Mouse (Mus musculus): ENCODE measurements around the gene Gbp10. TPM values are rescaled to one million over a fixed set of nuclear protein-coding genes. Genes with fewer than 3 reads are reported as not detected.
"Not testable (repeated sequence)": the region's sequence is repeated elsewhere in the genome, so short reads cannot be mapped to it uniquely, and the experiment has no call there.

The Gbp10 gene
- total and polyA plus RNA-seq, 2 experiments from 2014 or later, result not detected

- not testable (repeated sequence) for H3K27me3 ChIP-seq (ENCODE audit: control insufficient read depth, insufficient read depth, low read length); H3K4me2 ChIP-seq (ENCODE audit: low read depth, low read length); H3K36me3 ChIP-seq (replicated peaks; ENCODE audit: control insufficient read depth, insufficient read depth, low read length); H3K9me3 ChIP-seq (replicated peaks; ENCODE audit: control insufficient read depth, low read length); H3K4me3 ChIP-seq (ENCODE audit: low read depth, low read length); H3K4me1 ChIP-seq (ENCODE audit: control insufficient read depth, insufficient read depth); DNase-seq (ENCODE audit: low spot score); ATAC-seq (ENCODE audit: insufficient read depth, low read depth); H3K9ac ChIP-seq (replicated peaks; ENCODE audit: low read depth, low read length); H3K27ac ChIP-seq (ENCODE audit: low read depth)
- 94% methylated on average over 1 of the region's 1 CpGs for WGBS
Measured at GRCm38 (mm10) chr5:105199149-105199548, 40.2 kb downstream of the Gbp10 start.

- not testable (repeated sequence) for H3K9ac ChIP-seq (replicated peaks; ENCODE audit: low read depth, low read length); ATAC-seq (ENCODE audit: insufficient read depth, low read depth); H3K27me3 ChIP-seq (ENCODE audit: control insufficient read depth, insufficient read depth, low read length); H3K4me3 ChIP-seq (ENCODE audit: low read depth, low read length); H3K27ac ChIP-seq (ENCODE audit: low read depth); H3K36me3 ChIP-seq (replicated peaks; ENCODE audit: control insufficient read depth, insufficient read depth, low read length); H3K9me3 ChIP-seq (replicated peaks; ENCODE audit: control insufficient read depth, low read length); H3K4me2 ChIP-seq (ENCODE audit: low read depth, low read length); DNase-seq (ENCODE audit: low spot score); H3K4me1 ChIP-seq (ENCODE audit: control insufficient read depth, insufficient read depth)
Measured at GRCm38 (mm10) chr5:105197915-105198560, 41.3 kb downstream of the Gbp10 start.

- 86% methylated on average over 5 of the region's 5 CpGs for WGBS
- H3K4me2 ChIP-seq (ENCODE audit: low read depth, low read length); H3K27ac ChIP-seq (ENCODE audit: low read depth); H3K27me3 ChIP-seq (ENCODE audit: control insufficient read depth, insufficient read depth, low read length); DNase-seq (ENCODE audit: low spot score); H3K36me3 ChIP-seq (replicated peaks; ENCODE audit: control insufficient read depth, insufficient read depth, low read length); H3K4me3 ChIP-seq (ENCODE audit: low read depth, low read length); ATAC-seq (ENCODE audit: insufficient read depth, low read depth); H3K4me1 ChIP-seq (ENCODE audit: control insufficient read depth, insufficient read depth); H3K9ac ChIP-seq (replicated peaks; ENCODE audit: low read depth, low read length); H3K9me3 ChIP-seq (replicated peaks; ENCODE audit: control insufficient read depth, low read length): not testable (repeated sequence)
Measured at GRCm38 (mm10) chr5:105196308-105196707, 43.0 kb downstream of the Gbp10 start.

GRCm38 (mm10) chr5:105192536-105192935 is 46.8 kb downstream of the Gbp10 start:
- not testable (repeated sequence) for H3K27me3 ChIP-seq (ENCODE audit: control insufficient read depth, insufficient read depth, low read length); H3K9me3 ChIP-seq (replicated peaks; ENCODE audit: control insufficient read depth, low read length); H3K9ac ChIP-seq (replicated peaks; ENCODE audit: low read depth, low read length); H3K4me2 ChIP-seq (ENCODE audit: low read depth, low read length); DNase-seq (ENCODE audit: low spot score); H3K27ac ChIP-seq (ENCODE audit: low read depth); H3K4me3 ChIP-seq (ENCODE audit: low read depth, low read length); H3K36me3 ChIP-seq (replicated peaks; ENCODE audit: control insufficient read depth, insufficient read depth, low read length); H3K4me1 ChIP-seq (ENCODE audit: control insufficient read depth, insufficient read depth); ATAC-seq (ENCODE audit: insufficient read depth, low read depth)
- 63% methylated on average over 2 of the region's 2 CpGs for WGBS

GRCm38 (mm10) chr5:105181446-105181845 is 57.9 kb downstream of the Gbp10 start:
- no peak for ATAC-seq (ENCODE audit: insufficient read depth, low read depth)
- H3K36me3 ChIP-seq (replicated peaks; ENCODE audit: control insufficient read depth, insufficient read depth, low read length), result no peaks in the 10 kb centered on the region
- DNase-seq (ENCODE audit: low spot score), result no peak

More at GRCm38 (mm10) chr5:105181446-105181845, 57.9 kb downstream of the Gbp10 start:
- TF ChIP-seq EP300 (IDR thresholded peaks at IDR 0.05; ENCODE audit: low read depth) (no peak), CTCF (IDR thresholded peaks at IDR 0.05; ENCODE audit: low read depth) (no peak)
- no peaks in the 10 kb centered on the region for H3K9me3 ChIP-seq (replicated peaks; ENCODE audit: control insufficient read depth, low read length)
- H3K9ac ChIP-seq (replicated peaks; ENCODE audit: low read depth, low read length), result no peak overlapping the region
- H3K4me3 ChIP-seq (ENCODE audit: low read depth, low read length), result no peak overlapping the region
- no peak overlapping the region for H3K27ac ChIP-seq (ENCODE audit: low read depth)
- no peak overlapping the region for H3K4me2 ChIP-seq (ENCODE audit: low read depth, low read length)
- no peaks in the 10 kb centered on the region for H3K27me3 ChIP-seq (ENCODE audit: control insufficient read depth, insufficient read depth, low read length)
- H3K4me1 ChIP-seq (ENCODE audit: control insufficient read depth, insufficient read depth), result no peaks in the 10 kb centered on the region

Other genes with a start within 250 kb of the Gbp10 start
- 9.3 and 11.1 TPM in 2 replicates for gene Gbp9, start 100.0 kb downstream of the Gbp10 start, total RNA-seq (2014; rRNA removed; ENCODE audit: low replicate concordance)
- 3.6 and 4.7 TPM in 2 replicates for gene Gbp9, start 100.0 kb downstream of the Gbp10 start, polyA plus RNA-seq (2015; fragmentation: Nextera tagmentation; extraction: Ambion mirVana)
- 0.85 TPM in 1 of 2 replicates, not detected in the other for gene Gbp8, start 100.0 kb downstream of the Gbp10 start, total RNA-seq (2014; rRNA removed; ENCODE audit: low replicate concordance)
- gene Gbp8, start 100.0 kb downstream of the Gbp10 start, polyA plus RNA-seq (2015; fragmentation: Nextera tagmentation; extraction: Ambion mirVana), result 0.44 and 0.45 TPM in 2 replicates
- 21.5 and 27.7 TPM in 2 replicates for gene Gbp4, start 99.9 kb downstream of the Gbp10 start, total RNA-seq (2014; rRNA removed; ENCODE audit: low replicate concordance)
- 2.3 and 2.9 TPM in 2 replicates for gene Gbp4, start 99.9 kb downstream of the Gbp10 start, polyA plus RNA-seq (2015; fragmentation: Nextera tagmentation; extraction: Ambion mirVana)
- 0.93 TPM in 1 of 2 replicates, not detected in the other for gene Gm43302, start 54.2 kb upstream of the Gbp10 start, total RNA-seq (2014; rRNA removed; ENCODE audit: low replicate concordance)
- gene Gm43302, start 54.2 kb upstream of the Gbp10 start, polyA plus RNA-seq (2015; fragmentation: Nextera tagmentation; extraction: Ambion mirVana), result 0.10 TPM in 1 of 2 replicates, not detected in the other
- gene Gbp6, start 54.2 kb upstream of the Gbp10 start, total RNA-seq (2014; rRNA removed; ENCODE audit: low replicate concordance), result 7.2 and 11.6 TPM in 2 replicates
- 1.9 and 2.2 TPM in 2 replicates for gene Gbp6, start 54.2 kb upstream of the Gbp10 start, polyA plus RNA-seq (2015; fragmentation: Nextera tagmentation; extraction: Ambion mirVana)
- gene Lrrc8b, start 176.2 kb upstream of the Gbp10 start, total RNA-seq (2014; rRNA removed; ENCODE audit: low replicate concordance), result 4.8 and 8.0 TPM in 2 replicates
- gene Lrrc8b, start 176.2 kb upstream of the Gbp10 start, polyA plus RNA-seq (2015; fragmentation: Nextera tagmentation; extraction: Ambion mirVana), result 2.2 and 2.6 TPM in 2 replicates